Mouse (Mus musculus): ENCODE results near the gene Galnt9.

- TF ChIP-seq CTCF (IDR thresholded peaks at IDR 0.05; ENCODE audit: control insufficient read depth, insufficient read depth, low read length) = no peak
- TF ChIP-seq POLR2A (IDR thresholded peaks at IDR 0.05; ENCODE audit: borderline replicate concordance, control insufficient read depth, low read depth, low read length) = no peak
Measured at GRCm38 (mm10) chr5:110543951-110544690, at the start of gene Galnt9.

Data from bone marrow, adult 2 months (tissue).